Mouse (Mus musculus): Measurements from ENCODE around the gene Josd1. TPM values are rescaled to one million over a fixed set of nuclear protein-coding genes. Genes with fewer than 3 reads are reported as not detected.

Gene Josd1
- total and polyA plus RNA-seq, 2 experiments from 2014 or later = 20.0 to 57.9 TPM

GRCm38 (mm10) chr15:79688268-79688956, 693 bp upstream of the Josd1 start:
- Histone ChIP-seq H3K27me3 (ENCODE audit: insufficient read depth, low read length) (no peaks in the 10 kb centered on the region), H3K36me3 (ENCODE audit: insufficient read depth, low read length) (no peaks in the 10 kb centered on the region), H3K9ac (replicated peaks; ENCODE audit: low read length) (peak overlapping the region; percentile 92), H3K9me3 (ENCODE audit: low read length) (no peaks in the 10 kb centered on the region), H3K4me3 (ENCODE audit: low read length) (peak overlapping the region; percentile 93), H3K27ac (peak overlapping the region; percentile 94), H3K4me2 (ENCODE audit: low read depth, low read length) (peak overlapping the region; percentile 79), H3K4me1 (ENCODE audit: insufficient read depth, low read length) (peaks cover 34% of the 10 kb centered on the region)
- ATAC-seq = no peak
- no peak for TF ChIP-seq CTCF (IDR thresholded peaks at IDR 0.05; ENCODE audit: low read depth)
- DNase-seq (ENCODE audit: low spot score) = no peak
- 5% methylated on average over 8 of the region's 8 CpGs for WGBS

DNA sequence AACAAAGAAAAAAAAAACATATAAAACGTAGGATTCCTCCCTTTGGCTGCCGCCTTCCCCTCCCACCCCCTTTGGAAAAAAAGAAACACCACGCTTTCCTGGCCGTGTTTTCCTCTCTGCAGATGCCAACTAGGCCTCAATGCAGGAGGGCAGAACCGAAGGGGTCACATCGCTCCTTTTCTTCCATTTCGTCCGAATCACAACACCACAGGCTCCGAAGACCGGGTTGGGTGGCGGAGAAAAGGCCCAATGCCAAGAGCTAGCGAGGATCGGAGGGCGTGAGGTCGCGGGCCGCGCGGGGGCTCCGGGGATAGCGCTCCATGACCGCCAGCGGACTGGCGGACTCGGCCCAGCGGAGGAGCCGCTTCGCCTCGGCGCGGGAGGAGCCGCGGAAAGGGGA, 544 bp downstream of the Josd1 start:
- H3K27ac ChIP-seq = peak overlapping the region; percentile 94
- no peak for ATAC-seq
- no peaks in the 10 kb centered on the region for H3K9me3 ChIP-seq (ENCODE audit: low read length)
- H3K27me3 ChIP-seq (ENCODE audit: insufficient read depth, low read length) = no peaks in the 10 kb centered on the region
- peak overlapping the region; percentile 79 for H3K4me2 ChIP-seq (ENCODE audit: low read depth, low read length)
- no peak for TF ChIP-seq CTCF (IDR thresholded peaks at IDR 0.05; ENCODE audit: low read depth)
- no peaks in the 10 kb centered on the region for H3K36me3 ChIP-seq (ENCODE audit: insufficient read depth, low read length)
- peaks cover 38% of the 10 kb centered on the region for H3K4me1 ChIP-seq (ENCODE audit: insufficient read depth, low read length)
- under 1% methylated on average over 31 of the region's 33 CpGs for WGBS
- peak overlapping the region; percentile 92 for H3K9ac ChIP-seq (replicated peaks; ENCODE audit: low read length)
- H3K4me3 ChIP-seq (ENCODE audit: low read length) = peak overlapping the region; percentile 93
- peak; percentile 58 for DNase-seq (ENCODE audit: low spot score)

GRCm38 (mm10) chr15:79686046-79686869, 1.5 kb downstream of the Josd1 start:
- Histone ChIP-seq H3K9me3 (ENCODE audit: low read length) (no peaks in the 10 kb centered on the region), H3K9ac (replicated peaks; ENCODE audit: low read length) (peak overlapping the region; percentile 92; the same call in 1 of the 2 replicates), H3K27ac (no peak overlapping the region), H3K4me1 (ENCODE audit: insufficient read depth, low read length) (peaks cover 34% of the 10 kb centered on the region), H3K4me2 (ENCODE audit: low read depth, low read length) (peak overlapping the region; percentile 79), H3K36me3 (ENCODE audit: insufficient read depth, low read length) (no peaks in the 10 kb centered on the region), H3K27me3 (ENCODE audit: insufficient read depth, low read length) (no peaks in the 10 kb centered on the region), H3K4me3 (ENCODE audit: low read length) (peak overlapping the region; percentile 93)
- ATAC-seq (no peak), DNase-seq (ENCODE audit: low spot score) (no peak)
- no peak for TF ChIP-seq CTCF (IDR thresholded peaks at IDR 0.05; ENCODE audit: low read depth)
- WGBS = 10% methylated on average over 15 of the region's 15 CpGs

DNA sequence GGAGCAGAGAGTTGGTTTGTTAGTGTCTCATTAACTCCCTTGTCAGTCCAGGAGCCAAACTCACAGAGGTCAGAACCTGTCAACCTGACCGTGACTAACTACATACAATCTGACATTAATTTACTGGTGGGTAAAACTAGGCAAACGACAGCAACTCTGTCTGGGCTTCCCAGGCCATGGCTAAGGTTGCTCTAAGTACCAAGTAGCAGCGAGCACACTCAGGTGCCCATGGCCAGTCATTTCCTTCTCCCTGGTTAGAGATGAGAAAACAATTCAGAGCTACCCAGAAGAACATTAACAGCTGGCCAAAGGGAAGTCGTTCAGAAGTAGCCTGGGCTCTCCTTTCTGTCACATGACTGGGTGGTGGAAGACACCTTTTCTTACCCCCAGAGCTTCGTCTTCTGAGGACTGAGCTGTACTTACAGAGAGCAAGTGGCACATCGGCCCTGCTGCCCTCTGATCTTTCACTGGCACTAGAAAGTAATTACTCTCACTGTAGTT, 2.5 kb downstream of the Josd1 start:
- no peak for DNase-seq (ENCODE audit: low spot score)
- no peak for ATAC-seq
- 46% methylated on average over 6 of the region's 6 CpGs for WGBS
- peak overlapping the region; percentile 93 for H3K4me3 ChIP-seq (ENCODE audit: low read length)
- H3K27ac ChIP-seq = no peak overlapping the region
- H3K9ac ChIP-seq (replicated peaks; ENCODE audit: low read length) = peak overlapping the region; percentile 42
- no peaks in the 10 kb centered on the region for H3K27me3 ChIP-seq (ENCODE audit: insufficient read depth, low read length)
- H3K4me2 ChIP-seq (ENCODE audit: low read depth, low read length) = peak overlapping the region; percentile 79
- H3K9me3 ChIP-seq (ENCODE audit: low read length) = no peaks in the 10 kb centered on the region
- peaks cover 34% of the 10 kb centered on the region for H3K4me1 ChIP-seq (ENCODE audit: insufficient read depth, low read length)
- no peaks in the 10 kb centered on the region for H3K36me3 ChIP-seq (ENCODE audit: insufficient read depth, low read length)
- TF ChIP-seq CTCF (IDR thresholded peaks at IDR 0.05; ENCODE audit: low read depth) = no peak

DNA sequence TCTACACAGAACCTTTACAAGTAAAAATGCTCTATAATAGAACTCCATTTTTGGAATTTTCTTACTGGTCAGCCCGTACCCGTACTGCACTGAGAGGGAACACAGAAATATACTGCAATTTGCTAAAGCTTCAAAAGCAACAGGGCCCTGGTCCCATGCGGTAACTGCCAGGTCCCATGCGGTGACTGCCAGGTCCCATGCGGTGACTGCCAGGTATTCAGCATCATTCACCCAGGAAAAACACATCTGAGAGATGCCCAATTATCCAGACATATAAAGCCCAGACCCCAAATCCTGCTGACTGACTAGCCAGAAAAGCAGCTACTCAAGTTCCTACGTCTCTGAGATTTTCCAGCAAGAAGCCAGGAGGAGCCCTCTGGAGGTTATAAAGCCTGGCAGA, 3.1 kb downstream of the Josd1 start:
- no peak for TF ChIP-seq CTCF (IDR thresholded peaks at IDR 0.05; ENCODE audit: low read depth)
- 72% methylated on average over 6 of the region's 6 CpGs for WGBS
- no peaks in the 10 kb centered on the region for H3K27me3 ChIP-seq (ENCODE audit: insufficient read depth, low read length)
- DNase-seq (ENCODE audit: low spot score) (no peak), ATAC-seq (no peak)
- H3K4me3 ChIP-seq (ENCODE audit: low read length) = peak overlapping the region; percentile 93
- H3K27ac ChIP-seq = no peak overlapping the region
- H3K4me1 ChIP-seq (ENCODE audit: insufficient read depth, low read length) = peaks cover 34% of the 10 kb centered on the region
- no peaks in the 10 kb centered on the region for H3K36me3 ChIP-seq (ENCODE audit: insufficient read depth, low read length)
- no peaks in the 10 kb centered on the region for H3K9me3 ChIP-seq (ENCODE audit: low read length)
- peak overlapping the region; percentile 79 for H3K4me2 ChIP-seq (ENCODE audit: low read depth, low read length)
- peak overlapping the region; percentile 42; the same call in 1 of the 2 replicates for H3K9ac ChIP-seq (replicated peaks; ENCODE audit: low read length)

GRCm38 (mm10) chr15:79683707-79684465, 3.8 kb downstream of the Josd1 start:
- DNase-seq (ENCODE audit: low spot score) (no peak), ATAC-seq (no peak)
- Histone ChIP-seq H3K27ac (no peak overlapping the region), H3K9ac (replicated peaks; ENCODE audit: low read length) (peak overlapping the region; percentile 42; the same call in 1 of the 2 replicates), H3K4me3 (ENCODE audit: low read length) (peak overlapping the region; percentile 93), H3K9me3 (ENCODE audit: low read length) (no peaks in the 10 kb centered on the region), H3K36me3 (ENCODE audit: insufficient read depth, low read length) (no peaks in the 10 kb centered on the region), H3K4me2 (ENCODE audit: low read depth, low read length) (peak overlapping the region; percentile 79), H3K4me1 (ENCODE audit: insufficient read depth, low read length) (peaks cover 34% of the 10 kb centered on the region), H3K27me3 (ENCODE audit: insufficient read depth, low read length) (no peaks in the 10 kb centered on the region)
- TF ChIP-seq CTCF (IDR thresholded peaks at IDR 0.05; ENCODE audit: low read depth) = no peak
- 67% methylated on average over 19 of the region's 19 CpGs for WGBS
